ENCODE assay signal across 28 mouse cellular contexts in genomic region chr14:100198636-100199035, GRCm38 (mm10).
DNase-seq lines count a peak whose midpoint lies in the region; ATAC-seq and TF ChIP-seq lines count a peak whose summit lies in the region.
"Had no signal": no experiment of that assay in that cellular context is flagged by ENCODE, and none has a peak within 500 bp of the region (broad histone marks: within the 10 kb centered on the region; RNA-seq: fewer than 3 reads in every experiment).

No protein-coding gene starts in this region.

- no peaks in the 10 kb centered on the region; the same call in 1 of the 2 replicates for H3K4me1 ChIP-seq in liver, postnatal 0 days (ENCODE audit: insufficient read depth)
- H3K4me1 ChIP-seq: embryonic facial prominence, embryonic 15.5 days; forebrain, embryonic 12.5 days had no signal

- ATAC-seq in frontal cortex, adult (ENCODE audit: low TSS enrichment), result peak; percentile 82
- ATAC-seq in liver, postnatal 0 days, result no peak
- ATAC-seq: activated CD4-positive, CD25-positive, alpha-beta regulatory T cell, adult 4 months; CD4-positive, CD25-positive, alpha-beta regulatory T cell, adult 4 months; forebrain, embryonic 14.5 days; forebrain, embryonic 16.5 days; Patski had no signal

- H3K4me3 ChIP-seq in liver, postnatal 0 days (ENCODE audit: low read depth, low read length), result no peak overlapping the region
- H3K4me3 ChIP-seq: embryonic facial prominence, embryonic 13.5 days; embryonic facial prominence, embryonic 15.5 days; erythroblast, embryonic 14.5 days; forebrain, embryonic 10.5 days; forebrain, embryonic 12.5 days had no signal

- no peak for TF ChIP-seq CTCF in liver, postnatal 0 days (IDR thresholded peaks at IDR 0.05; ENCODE audit: low read depth)

- no peak overlapping the region for H3K4me2 ChIP-seq in liver, postnatal 0 days (ENCODE audit: low read depth, low read length)
- H3K4me2 ChIP-seq: embryonic facial prominence, embryonic 13.5 days; embryonic facial prominence, embryonic 15.5 days; forebrain, embryonic 12.5 days had no signal

- DNase-seq in frontal cortex, postnatal 10 days (ENCODE audit: low spot score in 2 of 2), result no peak
- no peak for DNase-seq in liver, postnatal 0 days
- DNase-seq in liver, result no peak
- DNase-seq in brain, adult 2 months (ENCODE audit: low read depth, low spot score), result peak; percentile 43
- DNase-seq: adrenal gland, adult 8-10 months; adrenal gland, postnatal 14 days; adrenal gland, postnatal 36 days; B cell, adult 2 months; cerebellum, adult 11 months; cerebellum, adult 18-20 months; cerebellum, adult 8-10 months; cerebellum, adult 9-11 months; cerebellum, postnatal 14 days; cerebellum, postnatal 36 days; embryo, embryonic 11 days had no signal

- no peaks in the 10 kb centered on the region for H3K9me3 ChIP-seq in liver, postnatal 0 days (ENCODE audit: low read length)
- H3K9me3 ChIP-seq: embryonic facial prominence, embryonic 13.5 days; embryonic facial prominence, embryonic 15.5 days; forebrain, embryonic 10.5 days; forebrain, embryonic 12.5 days had no signal

- no peaks in the 10 kb centered on the region for H3K27me3 ChIP-seq in liver, postnatal 0 days (ENCODE audit: insufficient read depth, low read length)
- H3K27me3 ChIP-seq: CH12.LX; embryonic facial prominence, embryonic 13.5 days; embryonic facial prominence, embryonic 15.5 days; forebrain, embryonic 12.5 days; Patski had no signal

- TF ChIP-seq EP300 in liver, postnatal 0 days (IDR thresholded peaks at IDR 0.05; ENCODE audit: low read depth), result no peak

- peak overlapping the region; percentile 30; the same call in 1 of the 2 replicates for H3K27ac ChIP-seq in liver, postnatal 0 days (ENCODE audit: low read depth)
- H3K27ac ChIP-seq: embryonic facial prominence, embryonic 13.5 days; embryonic facial prominence, embryonic 15.5 days; forebrain, embryonic 10.5 days; forebrain, embryonic 12.5 days had no signal

- no peak overlapping the region for H3K9ac ChIP-seq in liver, postnatal 0 days (replicated peaks)
- H3K9ac ChIP-seq: embryonic facial prominence, embryonic 13.5 days; embryonic facial prominence, embryonic 15.5 days; forebrain, embryonic 12.5 days had no signal

- no peaks in the 10 kb centered on the region for H3K36me3 ChIP-seq in liver, postnatal 0 days (replicated peaks; ENCODE audit: insufficient read depth, low read length)
- H3K36me3 ChIP-seq: G1E had no signal

- 89% methylated on average over 4 of the region's 4 CpGs for WGBS in liver, postnatal 0 days (ENCODE audit: insufficient replicate concordance)
